Comparison of ENCODE assay signal across 25 mouse cellular contexts in genomic region chr11:21089571-21089970, GRCm38 (mm10). TPM values are rescaled to one million over a fixed set of nuclear protein-coding genes. Genes with fewer than 3 reads are reported as not detected.
DNase-seq lines count a peak whose midpoint lies in the region; ATAC-seq and TF ChIP-seq lines count a peak whose summit lies in the region.
"Had no signal": no experiment of that assay in that cellular context is flagged by ENCODE, and none has a peak within 500 bp of the region (broad histone marks: within the 10 kb centered on the region; RNA-seq: fewer than 3 reads in every experiment).

No protein-coding gene starts in this region.

- WGBS in cerebellum, adult 2 months = 72% methylated on average over 4 of the region's 4 CpGs
- 72% methylated on average over 4 of the region's 4 CpGs for WGBS in midbrain, embryonic 11.5 days
- 70% methylated on average over 4 of the region's 4 CpGs for WGBS in midbrain, embryonic 14.5 days
- WGBS in liver, embryonic 12.5 days (ENCODE audit: insufficient replicate concordance) = 45% methylated on average over 4 of the region's 4 CpGs

- no peak for TF ChIP-seq CTCF in cerebellum, adult 2 months (IDR thresholded peaks at IDR 0.05; ENCODE audit: borderline replicate concordance, insufficient read depth, low read depth, low read length)
- TF ChIP-seq CTCF in CH12.LX (conservative IDR thresholded peaks at IDR 0.05 in 1 of 2, IDR thresholded peaks at IDR 0.05 in 1 of 2; ENCODE audit: low read depth in 2 of 2, low read length in 2 of 2) = no peak

- ATAC-seq in midbrain, embryonic 11.5 days (ENCODE audit: low FRiP score) = no peak
- no peak for ATAC-seq in midbrain, embryonic 14.5 days (ENCODE audit: low FRiP score, low TSS enrichment)
- ATAC-seq in liver, embryonic 12.5 days = no peak
- ATAC-seq: forebrain, embryonic 15.5 days had no signal

- H3K4me1 ChIP-seq in cerebellum, adult 2 months (ENCODE audit: control insufficient read depth, insufficient read depth, low read length) = no peaks in the 10 kb centered on the region; the same call in 1 of the 2 replicates
- peaks cover 9% of the 10 kb centered on the region; the same call in 1 of the 2 replicates for H3K4me1 ChIP-seq in midbrain, embryonic 11.5 days (ENCODE audit: control insufficient read depth, insufficient read depth, low read length)
- H3K4me1 ChIP-seq in midbrain, embryonic 14.5 days (ENCODE audit: control insufficient read depth, insufficient read depth, low read length) = peaks cover 14% of the 10 kb centered on the region
- peaks cover 3 to 34% of the 10 kb centered on the region in 2 experiments for H3K4me1 ChIP-seq in CH12.LX (ENCODE audit: control insufficient read depth in 1 of 2, insufficient read depth in 2 of 2)
- H3K4me1 ChIP-seq in liver, embryonic 12.5 days = peaks cover 17% of the 10 kb centered on the region

- TF ChIP-seq POLR2A in cerebellum, adult 2 months (IDR thresholded peaks at IDR 0.05; ENCODE audit: borderline replicate concordance, insufficient read depth, low read length) = no peak
- no peak for TF ChIP-seq POLR2A in CH12.LX (IDR thresholded peaks at IDR 0.05; ENCODE audit: low read depth, low read length)

- no peak for TF ChIP-seq EP300 in CH12.LX (IDR thresholded peaks at IDR 0.05; ENCODE audit: low read length)

- peaks cover 13% of the 10 kb centered on the region for H3K79me2 ChIP-seq in CH12.LX (replicated peaks; ENCODE audit: control insufficient read depth, extremely low read depth, insufficient read depth, poor library complexity, severe bottlenecking)

- no peaks in the 10 kb centered on the region for H3K36me3 ChIP-seq in midbrain, embryonic 11.5 days (ENCODE audit: control insufficient read depth, insufficient read depth, low read length)
- H3K36me3 ChIP-seq in midbrain, embryonic 14.5 days (ENCODE audit: control insufficient read depth, insufficient read depth, low read length) = no peaks in the 10 kb centered on the region
- peaks cover 0 to under 1% of the 10 kb centered on the region in 2 experiments for H3K36me3 ChIP-seq in CH12.LX (replicated peaks in 1 of 2; ENCODE audit: control insufficient read depth in 1 of 2, insufficient read depth in 1 of 2, low read length in 1 of 2)
- no peaks in the 10 kb centered on the region for H3K36me3 ChIP-seq in liver, embryonic 12.5 days
- H3K36me3 ChIP-seq: embryonic facial prominence, embryonic 13.5 days; forebrain, embryonic 12.5 days; forebrain, embryonic 15.5 days; heart, embryonic 10.5 days; heart, embryonic 13.5 days; hindbrain, embryonic 12.5 days; hindbrain, embryonic 15.5 days had no signal

- DNase-seq in cerebellum, adult 11-12 months = peak; percentile 11
- no peak for DNase-seq in cerebellum, adult 2 months
- peak; percentile 64 for DNase-seq in midbrain, embryonic 11.5 days (ENCODE audit: low spot score, missing footprints)
- DNase-seq in midbrain, embryonic 14.5 days = no peak
- DNase-seq in CH12.LX (ENCODE audit: extremely low read depth) = peak; percentile 57
- DNase-seq in lung, postnatal 36 days = no peak
- DNase-seq: adrenal gland, adult 2 months; adrenal gland, postnatal 14 days; cerebellum, adult 11 months; cerebellum, postnatal 10 days; cerebellum, postnatal 36 days; embryo, embryonic 11 days; gastrocnemius, postnatal 25 days; heart, adult 2 months; heart, postnatal 14 days had no signal

- no peaks in the 10 kb centered on the region for H3K9me3 ChIP-seq in midbrain, embryonic 11.5 days (ENCODE audit: control insufficient read depth, low read length)
- H3K9me3 ChIP-seq in midbrain, embryonic 14.5 days (ENCODE audit: control insufficient read depth, low read length) = no peaks in the 10 kb centered on the region
- H3K9me3 ChIP-seq in CH12.LX (replicated peaks; ENCODE audit: low read length) = no peaks in the 10 kb centered on the region
- H3K9me3 ChIP-seq in liver, embryonic 12.5 days (replicated peaks) = no peaks in the 10 kb centered on the region
- H3K9me3 ChIP-seq: embryonic facial prominence, embryonic 10.5 days; embryonic facial prominence, embryonic 13.5 days; forebrain, embryonic 12.5 days; forebrain, embryonic 15.5 days; heart, embryonic 10.5 days; heart, embryonic 13.5 days; hindbrain, embryonic 12.5 days; hindbrain, embryonic 15.5 days had no signal

- H3K27me3 ChIP-seq in cerebellum, adult 2 months (ENCODE audit: control insufficient read depth, insufficient read depth, low read length) = no peaks in the 10 kb centered on the region
- H3K27me3 ChIP-seq in midbrain, embryonic 11.5 days (ENCODE audit: control insufficient read depth, insufficient read depth, low read length) = no peaks in the 10 kb centered on the region
- H3K27me3 ChIP-seq in midbrain, embryonic 14.5 days (ENCODE audit: control insufficient read depth, insufficient read depth, low read length) = no peaks in the 10 kb centered on the region
- H3K27me3 ChIP-seq in CH12.LX (replicated peaks) = no peaks in the 10 kb centered on the region
- H3K27me3 ChIP-seq in liver, embryonic 12.5 days (replicated peaks) = no peaks in the 10 kb centered on the region; the same call in 1 of the 2 replicates
- H3K27me3 ChIP-seq: embryonic facial prominence, embryonic 13.5 days; forebrain, embryonic 12.5 days; forebrain, embryonic 15.5 days; heart, embryonic 13.5 days; hindbrain, embryonic 12.5 days; hindbrain, embryonic 15.5 days had no signal

- no peak overlapping the region for H3K9ac ChIP-seq in midbrain, embryonic 11.5 days (ENCODE audit: low read length)
- H3K9ac ChIP-seq in midbrain, embryonic 14.5 days (replicated peaks; ENCODE audit: low read length) = no peak overlapping the region
- no peak overlapping the region for H3K9ac ChIP-seq in CH12.LX (ENCODE audit: insufficient read depth, low read depth)
- H3K9ac ChIP-seq in liver, embryonic 12.5 days = no peak overlapping the region
- H3K9ac ChIP-seq: embryonic facial prominence, embryonic 13.5 days; forebrain, embryonic 12.5 days; forebrain, embryonic 15.5 days; heart, embryonic 13.5 days; hindbrain, embryonic 12.5 days; hindbrain, embryonic 15.5 days had no signal

- H3K4me2 ChIP-seq in midbrain, embryonic 11.5 days = no peak overlapping the region
- H3K4me2 ChIP-seq in midbrain, embryonic 14.5 days (ENCODE audit: low read length) = no peak overlapping the region
- H3K4me2 ChIP-seq in CH12.LX (ENCODE audit: insufficient read depth, low read depth, poor library complexity, severe bottlenecking) = no peak overlapping the region; the same call in 1 of the 2 replicates
- no peak overlapping the region for H3K4me2 ChIP-seq in liver, embryonic 12.5 days
- H3K4me2 ChIP-seq: embryonic facial prominence, embryonic 13.5 days; forebrain, embryonic 12.5 days; forebrain, embryonic 15.5 days; heart, embryonic 13.5 days; hindbrain, embryonic 12.5 days; hindbrain, embryonic 15.5 days had no signal

- H3K4me3 ChIP-seq in cerebellum, adult 2 months (replicated peaks; ENCODE audit: insufficient read depth, low read depth, low read length) = no peak overlapping the region
- no peak overlapping the region for H3K4me3 ChIP-seq in midbrain, embryonic 11.5 days (ENCODE audit: low read depth, low read length)
- no peak overlapping the region for H3K4me3 ChIP-seq in midbrain, embryonic 14.5 days (replicated peaks; ENCODE audit: low read depth, low read length)
- H3K4me3 ChIP-seq in CH12.LX (replicated peaks in 1 of 3; ENCODE audit: low read depth in 2 of 3, low read length in 2 of 3, poor library complexity in 1 of 3) = no peak overlapping the region
- no peak overlapping the region for H3K4me3 ChIP-seq in liver, embryonic 12.5 days
- H3K4me3 ChIP-seq: embryonic facial prominence, embryonic 10.5 days; embryonic facial prominence, embryonic 13.5 days; erythroblast, embryonic 14.5 days; forebrain, embryonic 12.5 days; forebrain, embryonic 15.5 days; heart, adult 2 months; heart, embryonic 10.5 days; heart, embryonic 13.5 days; hindbrain, embryonic 12.5 days; hindbrain, embryonic 15.5 days had no signal

- dilution Hi-C loops in CH12.LX (cut with MboI; ENCODE audit: extremely low pct_ligation_motif_present, extremely low pct_unique_long_range_greater_than_20kb, low sequenced_read_pairs) = no loop called here

- TF ChIP-seq RAD21 in CH12.LX (IDR thresholded peaks at IDR 0.05; ENCODE audit: low read depth, low read length) = no peak

- in situ Hi-C loops in CH12.LX (cut with MboI; ENCODE audit: low pct_ligation_motif_present, low pct_unique_long_range_greater_than_20kb, low sequenced_read_pairs) = no loop called here

- no peak overlapping the region for H3K27ac ChIP-seq in cerebellum, adult 2 months (ENCODE audit: insufficient read depth, low read length)
- H3K27ac ChIP-seq in midbrain, embryonic 11.5 days (ENCODE audit: low read depth, low read length) = no peak overlapping the region
- H3K27ac ChIP-seq in midbrain, embryonic 14.5 days (replicated peaks; ENCODE audit: low read depth, low read length) = no peak overlapping the region
- H3K27ac ChIP-seq in CH12.LX (ENCODE audit: insufficient read depth, low read depth) = no peak overlapping the region
- no peak overlapping the region for H3K27ac ChIP-seq in liver, embryonic 12.5 days
- H3K27ac ChIP-seq: embryonic facial prominence, embryonic 10.5 days; embryonic facial prominence, embryonic 13.5 days; forebrain, embryonic 12.5 days; forebrain, embryonic 15.5 days; heart, adult 2 months; heart, embryonic 10.5 days; heart, embryonic 13.5 days; hindbrain, embryonic 12.5 days; hindbrain, embryonic 15.5 days had no signal

TF ChIP-seq in CH12.LX, 34 proteins besides CTCF, POLR2A, EP300 and RAD21:
- TF ChIP-seq ELF1 (IDR thresholded peaks at IDR 0.05; ENCODE audit: low read depth, low read length) = 0 out of 2 replicates have a peak, but pooled peaks have one; percentile 22
- no peak for TF ChIP-seq SMC3 (IDR thresholded peaks at IDR 0.05; ENCODE audit: low read depth, low read length)

RNA-seq across cellular contexts. Expression of gene Peli1, which starts 1.5 kb away (rescaled TPM):
- polyA plus RNA-seq in cerebellum, adult 2 months (2012; rRNA removed) = 23.7 and 23.8 TPM in 2 replicates
- 108 and 113 TPM in 2 replicates for polyA plus RNA-seq in midbrain, embryonic 11.5 days (2014; fragmentation: Nextera tagmentation; extraction: Ambion mirVana)
- polyA plus RNA-seq in midbrain, embryonic 14.5 days (2014; fragmentation: Nextera tagmentation; extraction: Ambion mirVana) = 82.4 and 104 TPM in 2 replicates
- 6.7 and 7.8 TPM in 2 replicates for total RNA-seq in CH12.LX (2012; rRNA removed)
- 14.1 and 14.8 TPM in 2 replicates for total RNA-seq in CH12.LX (2014; rRNA removed)
- polyA plus RNA-seq in CH12.LX (2012; ENCODE audit: insufficient read length, low read depth) = 21.2 and 25.9 TPM in 2 replicates
- 18.3 and 18.7 TPM in 2 replicates for polyA plus RNA-seq in liver, embryonic 12.5 days (2016; fragmentation: Nextera tagmentation; extraction: Ambion mirVana)

Comparison
In these comparisons a context has a peak if more than half of its experiments do, and no peak if none do; other contexts are left out.
1. DNase-seq: peak in cerebellum, adult 11-12 months (single experiment), midbrain, embryonic 11.5 days (single experiment) and CH12.LX (single experiment); none in cerebellum, adult 2 months (0 of 2), midbrain, embryonic 14.5 days (single experiment) and lung, postnatal 36 days (single experiment).